In the genomic region with DNA sequence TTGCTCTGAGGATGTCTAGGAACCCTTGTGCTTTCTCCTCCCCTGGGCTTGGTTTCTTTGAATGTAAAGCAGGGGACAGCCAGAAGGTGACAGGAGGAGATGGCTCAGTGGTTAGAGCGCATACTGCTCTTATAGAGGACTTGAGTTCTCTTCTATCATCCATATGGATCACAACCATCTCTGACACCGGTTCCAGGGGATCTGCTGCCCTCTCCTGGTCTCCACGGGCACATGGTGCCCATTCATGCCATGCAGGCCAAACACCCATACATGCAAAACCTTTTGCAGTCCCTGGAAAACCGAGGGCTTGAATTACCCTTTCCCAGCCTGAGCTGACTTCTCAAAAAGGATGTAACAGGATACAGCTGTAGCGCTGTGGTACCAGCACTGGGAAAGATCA, we compare ENCODE assay signal across 9 mouse cellular contexts. TPM values are rescaled to one million over a fixed set of nuclear protein-coding genes. Genes with fewer than 3 reads are reported as not detected.
A peak's percentile ranks its signal among the peaks of the same experiment; 100 is the strongest.
DNase-seq lines count a peak whose midpoint lies in the region; ATAC-seq and TF ChIP-seq lines count a peak whose summit lies in the region.
"Had no signal": no experiment of that assay in that cellular context is flagged by ENCODE, and none has a peak within 500 bp of the region (broad histone marks: within the 10 kb centered on the region; RNA-seq: fewer than 3 reads in every experiment).

No protein-coding gene starts in this region.

- ATAC-seq in common myeloid progenitor, adult 5-6 weeks (replicated peaks; ENCODE audit: low read depth, poor library complexity, severe bottlenecking) = 0 out of 2 replicates have a peak, but pooled peaks have one; percentile 35
- ATAC-seq in frontal cortex, adult (ENCODE audit: low TSS enrichment) = no peak

- no peak overlapping the region for H3K4me3 ChIP-seq in left cerebral cortex, adult 2 months

- TF ChIP-seq CTCF in left cerebral cortex, adult 2 months (IDR thresholded peaks at IDR 0.05) = peak; percentile 59

- intact Hi-C loops in left cerebral cortex, adult 2 months (cut with DNase I) = no loop called here
- intact Hi-C loops in left cerebral cortex, postnatal 4 days (cut with DNase I) = no loop called here

- H3K27ac ChIP-seq in left cerebral cortex, adult 2 months = no peak overlapping the region

- DNase-seq in embryo, embryonic 11 days = peak; percentile 15
- no peak for DNase-seq in embryo, embryonic 10.5 days (ENCODE audit: low spot score)
- DNase-seq in left cerebral cortex, adult 2 months (ENCODE audit: extremely low spot score in 1 of 2, low spot score in 2 of 2) = peak in 1 of 2 experiments; percentile 39
- DNase-seq in left cerebral cortex, postnatal 4 days = no peak
- peak; percentile 28 for DNase-seq in 416B (ENCODE audit: low read depth)
- no peak for DNase-seq in natural killer cell, adult 2 months (ENCODE audit: low spot score in 2 of 2)
- DNase-seq: heart, postnatal 4 days had no signal

RNA-seq across cellular contexts. Expression of gene Gas6, which starts 27.3 kb away (rescaled TPM):
- 10 to 100 TPM; 96.8 to 98.7 TPM for total RNA-seq in left cerebral cortex, adult 2 months (2021)
- 10 to 100 TPM; 81.2 to 85.8 TPM for total RNA-seq in left cerebral cortex, postnatal 4 days (2021)
- total RNA-seq in common myeloid progenitor, adult 5-6 weeks (2017) = 0.32 and 0.39 TPM in 2 replicates

RNA-seq across cellular contexts. Expression of gene Tmem255b, which starts 32.0 kb away (rescaled TPM):
- total RNA-seq in left cerebral cortex, adult 2 months (2021) = 1 to 10 TPM; 3.6 to 5.9 TPM
- total RNA-seq in left cerebral cortex, postnatal 4 days (2021) = 1 to 10 TPM; 3.9 to 4.6 TPM
- total RNA-seq in common myeloid progenitor, adult 5-6 weeks (2017) = not detected in 2 replicates

Comparison
In these comparisons a context has a peak if more than half of its experiments do, and no peak if none do; other contexts are left out.
1. DNase-seq: peak in embryo, embryonic 11 days (single experiment) and 416B (single experiment); none in embryo, embryonic 10.5 days (single experiment), left cerebral cortex, postnatal 4 days (single experiment) and natural killer cell, adult 2 months (0 of 2).
2. RNA of gene Gas6, which starts 27.3 kb away (total RNA-seq): 96.8 to 98.7 TPM in left cerebral cortex, adult 2 months and 81.2 to 85.8 TPM in left cerebral cortex, postnatal 4 days; 0.32 to 0.39 TPM in common myeloid progenitor, adult 5-6 weeks; every median in the first group is over 10 times any median in the second.